Mouse (Mus musculus): ENCODE data around the gene Abcb6. TPM values are rescaled to one million over a fixed set of nuclear protein-coding genes. Genes with fewer than 3 reads are reported as not detected.

The Abcb6 gene
- polyA plus RNA-seq (2021; fragmentation: Nextera tagmentation), result 10.6 and 12.0 TPM in 2 replicates
- long read RNA-seq, experiment 1, transcript Abcb6-201 (19 exons, 2,966 nt), result major isoform, 116 of 158 reads
- long read RNA-seq, experiment 1, partial matches to known transcripts, result 4 of 158 reads
- long read RNA-seq, experiment 1, other reads (novel, unspliced or antisense), result 38 of 158 reads
- long read RNA-seq, experiment 2, transcript Abcb6-201 (19 exons, 2,966 nt), result major isoform, 7 of 9 reads
- long read RNA-seq, experiment 2, partial matches to known transcripts, result 0 of 9 reads
- long read RNA-seq, experiment 2, other reads (novel, unspliced or antisense), result 2 of 9 reads

GRCm38 (mm10) chr1:75180105-75180590 lies at the start of gene Abcb6:
TSS of gene Abcb6 (minus strand) at chr1:75180392.

DNA sequence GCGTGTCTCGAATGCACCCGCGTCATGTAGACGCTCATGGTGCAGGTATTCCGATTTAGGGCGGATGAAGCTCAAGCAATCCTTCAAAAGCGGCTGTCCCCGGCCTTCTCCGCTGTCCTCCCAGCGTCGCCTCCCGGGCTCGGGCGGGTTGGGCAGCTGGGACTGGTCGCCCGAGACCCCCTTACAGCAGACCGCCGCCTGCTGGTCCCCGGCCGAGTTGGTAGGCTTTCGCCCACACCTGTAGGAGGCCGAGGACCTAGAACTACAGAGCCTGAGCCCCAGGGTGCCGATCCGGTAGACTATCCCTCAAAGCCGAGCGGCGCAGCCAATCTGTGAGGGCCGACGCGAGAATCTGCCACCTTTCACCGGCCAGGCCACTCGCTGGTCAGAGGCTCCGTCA lies 39.3 kb upstream of the Abcb6 start, which contains the start of gene Tuba4a:
Gene Tuba4a (minus strand): TSS at position 335 of the 400 bp plus-strand sequence.

GRCm38 (mm10) chr1:75210136-75211087 lies 30.2 kb upstream of the Abcb6 start, which contains the start of the genes Glb1l and Stk16:
TSS of gene Glb1l (minus strand) at chr1:75210813.
TSS of gene Stk16 (plus strand) at chr1:75210838.

GRCm38 (mm10) chr1:75191622-75192402 lies 11.6 kb upstream of the Abcb6 start, which contains the start of the genes Ankzf1 and Atg9a:
TSS of gene Ankzf1 (plus strand) at chr1:75192151.
TSS of gene Atg9a (minus strand) at chr1:75192196.

GRCm38 (mm10) chr1:75168472-75169464 lies 11.4 kb downstream of the Abcb6 start, which contains the start of gene Zfand2b:
TSS of gene Zfand2b (plus strand) at chr1:75168646.

GRCm38 (mm10) chr1:75142301-75143261 lies 37.6 kb downstream of the Abcb6 start, which contains the start of the genes Cnppd1 and Retreg2:
TSS of gene Cnppd1 (minus strand) at chr1:75142711.
TSS of gene Retreg2 (plus strand) at chr1:75142778.

GRCm38 (mm10) chr1:75133421-75134207 lies 46.6 kb downstream of the Abcb6 start, which contains the start of gene Slc23a3:
TSS of gene Slc23a3 (minus strand) at chr1:75133890.

GRCm38 (mm10) chr1:75124346-75125321 lies 55.6 kb downstream of the Abcb6 start, which contains the start of gene Nhej1:
TSS of gene Nhej1 (minus strand) at chr1:75125200.

Other genes starting within 250 kb of the Abcb6 start
- gene Cfap65, start 244.8 kb downstream of the Abcb6 start, polyA plus RNA-seq (2021; fragmentation: Nextera tagmentation), result 0.55 and 0.65 TPM in 2 replicates
- 0.10 and 0.13 TPM in 2 replicates for gene Ihh, start 228.7 kb downstream of the Abcb6 start, polyA plus RNA-seq (2021; fragmentation: Nextera tagmentation)
- gene Nhej1, start 55.2 kb downstream of the Abcb6 start, polyA plus RNA-seq (2021; fragmentation: Nextera tagmentation), result 4.1 and 5.2 TPM in 2 replicates
- gene Slc23a3, start 46.5 kb downstream of the Abcb6 start, polyA plus RNA-seq (2021; fragmentation: Nextera tagmentation), result 2.5 and 3.6 TPM in 2 replicates
- 8.7 and 17.8 TPM in 2 replicates for gene Cnppd1, start 37.7 kb downstream of the Abcb6 start, polyA plus RNA-seq (2021; fragmentation: Nextera tagmentation)
- gene Retreg2, start 37.6 kb downstream of the Abcb6 start, polyA plus RNA-seq (2021; fragmentation: Nextera tagmentation), result 51.8 and 214 TPM in 2 replicates
- 36.1 and 43.8 TPM in 2 replicates for gene Zfand2b, start 11.7 kb downstream of the Abcb6 start, polyA plus RNA-seq (2021; fragmentation: Nextera tagmentation)
- gene Ankzf1, start 11.8 kb upstream of the Abcb6 start, polyA plus RNA-seq (2021; fragmentation: Nextera tagmentation), result 12.1 and 13.1 TPM in 2 replicates
- gene Atg9a, start 11.8 kb upstream of the Abcb6 start, polyA plus RNA-seq (2021; fragmentation: Nextera tagmentation), result 44.9 and 63.6 TPM in 2 replicates
- 1.8 and 2.2 TPM in 2 replicates for gene Glb1l, start 30.4 kb upstream of the Abcb6 start, polyA plus RNA-seq (2021; fragmentation: Nextera tagmentation)
- gene Stk16, start 30.4 kb upstream of the Abcb6 start, polyA plus RNA-seq (2021; fragmentation: Nextera tagmentation), result 79.4 and 83.1 TPM in 2 replicates
- 232 and 261 TPM in 2 replicates for gene Tuba4a, start 39.5 kb upstream of the Abcb6 start, polyA plus RNA-seq (2021; fragmentation: Nextera tagmentation)
- not detected in 2 replicates for gene A630095N17Rik, start 51.7 kb upstream of the Abcb6 start, polyA plus RNA-seq (2021; fragmentation: Nextera tagmentation)
- gene Dnajb2, start 56.0 kb upstream of the Abcb6 start, polyA plus RNA-seq (2021; fragmentation: Nextera tagmentation), result 57.8 and 73.1 TPM in 2 replicates
- gene Ptprn, start 84.1 kb upstream of the Abcb6 start, polyA plus RNA-seq (2021; fragmentation: Nextera tagmentation), result 113 and 159 TPM in 2 replicates
- 215 and 275 TPM in 2 replicates for gene Resp18, start 98.0 kb upstream of the Abcb6 start, polyA plus RNA-seq (2021; fragmentation: Nextera tagmentation)
- 81.6 and 92.2 TPM in 2 replicates for gene Dnpep, start 137.6 kb upstream of the Abcb6 start, polyA plus RNA-seq (2021; fragmentation: Nextera tagmentation)
- gene Des, start 179.9 kb upstream of the Abcb6 start, polyA plus RNA-seq (2021; fragmentation: Nextera tagmentation), result 1.2 and 1.5 TPM in 2 replicates
- gene Speg, start 194.9 kb upstream of the Abcb6 start, polyA plus RNA-seq (2021; fragmentation: Nextera tagmentation), result 46.1 and 63.7 TPM in 2 replicates